In the genomic region with DNA sequence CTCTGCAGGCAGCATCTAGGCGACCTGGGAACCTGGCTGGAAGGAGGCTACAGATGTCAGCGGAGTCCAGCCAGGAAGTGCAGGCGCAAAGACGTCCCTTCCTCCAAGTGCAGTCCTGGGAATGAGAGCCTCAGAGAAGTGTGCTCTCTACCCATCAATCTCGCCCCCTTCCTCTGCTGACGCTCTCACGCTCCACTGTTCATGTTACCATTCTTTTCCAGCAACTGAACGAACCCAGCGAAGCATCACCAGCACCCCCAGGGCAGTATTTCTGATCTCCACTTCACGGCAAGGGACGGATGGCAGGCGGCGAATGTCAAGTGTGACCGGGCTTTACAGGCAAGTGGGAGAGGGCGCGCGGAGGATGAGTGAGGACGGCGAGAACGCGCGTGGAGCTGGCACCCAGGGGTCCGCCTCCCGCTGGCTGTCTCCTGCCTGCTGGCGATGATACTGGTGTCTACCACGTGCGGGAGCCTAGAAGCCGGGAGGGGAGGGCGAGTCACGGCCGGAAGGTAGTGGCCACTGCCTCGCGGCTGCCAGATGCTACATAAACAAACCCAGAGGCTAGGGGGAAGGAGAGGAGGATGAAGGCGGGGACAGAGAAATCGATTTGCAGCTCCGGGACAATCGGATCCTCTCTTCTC, we compare ENCODE assay signal across 8 mouse cellular contexts. TPM values are rescaled to one million over a fixed set of nuclear protein-coding genes. Genes with fewer than 3 reads are reported as not detected.
DNase-seq lines count a peak whose midpoint lies in the region; ATAC-seq and TF ChIP-seq lines count a peak whose summit lies in the region.

A gene (minus strand): TSS at position 445 of the 644 bp plus-strand sequence.

- no peak for TF ChIP-seq CTCF in lung, postnatal 0 days (IDR thresholded peaks at IDR 0.05)

- H3K27me3 ChIP-seq in lung, postnatal 0 days (replicated peaks; ENCODE audit: insufficient read depth, low read length) = 0 out of 2 replicates have a peak, but pooled peaks cover 15% of the 10 kb centered on the region
- H3K27me3 ChIP-seq in hindbrain, embryonic 16.5 days (replicated peaks; ENCODE audit: control insufficient read depth, insufficient read depth, low read length) = no peaks in the 10 kb centered on the region
- H3K27me3 ChIP-seq in limb, embryonic 13.5 days = peaks cover 39% of the 10 kb centered on the region

- H3K9me3 ChIP-seq in lung, postnatal 0 days (ENCODE audit: low read length) = no peaks in the 10 kb centered on the region
- no peaks in the 10 kb centered on the region for H3K9me3 ChIP-seq in hindbrain, embryonic 16.5 days (ENCODE audit: control insufficient read depth, low read length)
- H3K9me3 ChIP-seq in limb, embryonic 13.5 days = no peaks in the 10 kb centered on the region

- ATAC-seq in lung, postnatal 0 days = no peak
- peak; percentile 80 for ATAC-seq in hindbrain, embryonic 16.5 days
- peak; percentile 57; the same call in 1 of the 2 replicates for ATAC-seq in limb, embryonic 13.5 days (ENCODE audit: low FRiP score, low read depth)
- ATAC-seq in megakaryocyte-erythroid progenitor cell, adult 5-6 weeks (replicated peaks; ENCODE audit: low FRiP score, low TSS enrichment, poor library complexity, severe bottlenecking) = no peak

- DNase-seq in lung, postnatal 0 days (ENCODE audit: low spot score) = no peak
- no peak for DNase-seq in lung, postnatal 36 days
- DNase-seq in embryo, embryonic 11.5 days (ENCODE audit: low read depth, low spot score) = peak; percentile 4
- DNase-seq in retina, postnatal 1 day = peak; percentile 82
- no peak for DNase-seq in thymus, postnatal 25 days

- under 1% methylated on average over 37 of the region's 37 CpGs for whole genome bisulfite sequencing in lung, postnatal 0 days
- under 1% methylated on average over 37 of the region's 37 CpGs for WGBS in hindbrain, embryonic 16.5 days
- under 1% methylated on average over 37 of the region's 37 CpGs for WGBS in limb, embryonic 13.5 days

- no peak within 1 kb of the TSS for H3K9ac ChIP-seq in lung, postnatal 0 days (replicated peaks; ENCODE audit: low read depth)
- peak within 1 kb of the TSS; percentile 82 for H3K9ac ChIP-seq in hindbrain, embryonic 16.5 days (ENCODE audit: low read depth, low read length)
- peak within 1 kb of the TSS; percentile 69 for H3K9ac ChIP-seq in limb, embryonic 13.5 days

- H3K4me2 ChIP-seq in lung, postnatal 0 days (replicated peaks; ENCODE audit: low read depth, low read length) = peak within 1 kb of the TSS; percentile 57
- peak within 1 kb of the TSS; percentile 93 for H3K4me2 ChIP-seq in hindbrain, embryonic 16.5 days (ENCODE audit: low read length)
- peak within 1 kb of the TSS; percentile 99 for H3K4me2 ChIP-seq in limb, embryonic 13.5 days (replicated peaks)

- no peak within 1 kb of the TSS for H3K27ac ChIP-seq in lung, postnatal 0 days (ENCODE audit: low read length)
- H3K27ac ChIP-seq in hindbrain, embryonic 16.5 days (ENCODE audit: low read depth, low read length) = peak within 1 kb of the TSS; percentile 81
- no peak within 1 kb of the TSS for H3K27ac ChIP-seq in limb, embryonic 13.5 days

- no peaks in the 10 kb centered on the region for H3K4me1 ChIP-seq in lung, postnatal 0 days (ENCODE audit: insufficient read depth, low read depth, low read length)
- H3K4me1 ChIP-seq in hindbrain, embryonic 16.5 days (ENCODE audit: control insufficient read depth, insufficient read depth, low read depth, low read length) = no peaks in the 10 kb centered on the region
- H3K4me1 ChIP-seq in limb, embryonic 13.5 days = peaks cover 11% of the 10 kb centered on the region

- H3K4me3 ChIP-seq in lung, postnatal 0 days (ENCODE audit: low read depth, low read length) = peak within 1 kb of the TSS; percentile 31
- H3K4me3 ChIP-seq in hindbrain, embryonic 16.5 days (ENCODE audit: low read length) = peak within 1 kb of the TSS; percentile 84
- H3K4me3 ChIP-seq in limb, embryonic 13.5 days = peak within 1 kb of the TSS; percentile 64

- H3K36me3 ChIP-seq in lung, postnatal 0 days (ENCODE audit: insufficient read depth, low read length) = no peaks in the 10 kb centered on the region
- no peaks in the 10 kb centered on the region for H3K36me3 ChIP-seq in hindbrain, embryonic 16.5 days (ENCODE audit: control insufficient read depth, insufficient read depth, low read length)
- H3K36me3 ChIP-seq in limb, embryonic 13.5 days = no peaks in the 10 kb centered on the region

- TF ChIP-seq EP300 in lung, postnatal 0 days (IDR thresholded peaks at IDR 0.05) = no peak

RNA-seq across cellular contexts. Expression of the gene that starts here (rescaled TPM):
- 0.06 and 0.17 TPM in 2 replicates for polyA plus RNA-seq in lung, postnatal 0 days (2015; fragmentation: Nextera tagmentation; extraction: Ambion mirVana)
- polyA plus RNA-seq in hindbrain, embryonic 16.5 days (2015; fragmentation: Nextera tagmentation; extraction: Ambion mirVana) = 15.3 and 18.6 TPM in 2 replicates
- 1.5 and 1.9 TPM in 2 replicates for polyA plus RNA-seq in limb, embryonic 13.5 days (2015; fragmentation: Nextera tagmentation; extraction: Ambion mirVana)
- not detected in 2 replicates for total RNA-seq in megakaryocyte-erythroid progenitor cell, adult 5-6 weeks (2014; fragmentation: Nextera tagmentation)
- not detected in 2 replicates for total RNA-seq in megakaryocyte-erythroid progenitor cell, adult 5-6 weeks (2017)

Comparison
In these comparisons a context has a peak if more than half of its experiments do, and no peak if none do; other contexts are left out.
1. ATAC-seq: peak in hindbrain, embryonic 16.5 days (single experiment) and limb, embryonic 13.5 days (single experiment); none in lung, postnatal 0 days (single experiment) and megakaryocyte-erythroid progenitor cell, adult 5-6 weeks (single experiment).
2. DNase-seq: peak in embryo, embryonic 11.5 days (single experiment) and retina, postnatal 1 day (single experiment); none in lung, postnatal 0 days (single experiment), lung, postnatal 36 days (single experiment) and thymus, postnatal 25 days (single experiment).
3. H3K4me3 ChIP-seq: peak in every context shown above with its lines; median percentile 84 in hindbrain, embryonic 16.5 days; 64 in limb, embryonic 13.5 days; 31 in lung, postnatal 0 days.
4. Peak in every context shown above with its lines, with median percentiles within 50 percentile points of each other: H3K4me2 ChIP-seq.